Mouse (Mus musculus) limb, embryonic 14.5 days (tissue): Measurements from ENCODE around the gene Alg14. TPM values are rescaled to one million over a fixed set of nuclear protein-coding genes. Genes with fewer than 3 reads are reported as not detected.

ENCODE experiments used
- ATAC-seq: fragments of 200-750 bp; cut with Nextera tagmentation; 2 replicates; pipeline ENCODE4 v1.8.0; 2017; ENCODE audit warnings: low read depth, moderate number of reproducible peaks, moderate TSS enrichment; ENCODE audit not compliant: low FRiP score
- DNase-seq: peaks from one replicate; pipeline ENCODE4 v3.0.0-alpha.2; 2015; ENCODE audit warnings: low spot score
- H3K27ac ChIP-seq: fragments of 300-500 bp; sonication (generic); replicated peaks from 2 replicates; pipeline ENCODE4 v1.5.1; 2014; ENCODE audit warnings: low read depth, mild to moderate bottlenecking, low read length, moderate library complexity, mixed read lengths
- H3K27me3 ChIP-seq: fragments of 300-500 bp; sonication (generic); 2 replicates; pipeline ENCODE4 v1.6.1; 2014; ENCODE audit warnings: low read length, mixed read lengths; ENCODE audit not compliant: control insufficient read depth, insufficient read depth
- H3K36me3 ChIP-seq: fragments of 300-500 bp; sonication (generic); 2 replicates; pipeline ENCODE4 v1.6.1; 2014; ENCODE audit warnings: mild to moderate bottlenecking, low read length, moderate library complexity, mixed read lengths; ENCODE audit not compliant: control insufficient read depth, insufficient read depth
- H3K4me1 ChIP-seq: fragments of 300-500 bp; sonication (generic); 2 replicates; pipeline ENCODE4 v1.6.1; 2014; ENCODE audit warnings: antibody characterized with exemption, low read length, mixed read lengths; ENCODE audit not compliant: control insufficient read depth, insufficient read depth
- H3K4me2 ChIP-seq: fragments of 300-500 bp; sonication (generic); replicated peaks from 2 replicates; pipeline ENCODE4 v1.6.1; 2014; ENCODE audit warnings: low read depth, mild to moderate bottlenecking, low read length, moderate library complexity; ENCODE audit not compliant: severe bottlenecking
- H3K4me3 ChIP-seq: fragments of 300-500 bp; sonication (generic); replicated peaks from 2 replicates; pipeline ENCODE4 v1.5.1; 2014; ENCODE audit warnings: low read length
- H3K9ac ChIP-seq: fragments of 300-500 bp; sonication (generic); 2 replicates; pipeline ENCODE4 v1.6.1; 2014; ENCODE audit warnings: mild to moderate bottlenecking, low read depth, low read length, moderate library complexity; ENCODE audit not compliant: severe bottlenecking
- H3K9me3 ChIP-seq: fragments of 300-500 bp; sonication (generic); 2 replicates; pipeline ENCODE4 v1.6.1; 2016; ENCODE audit warnings: low read length; ENCODE audit not compliant: control insufficient read depth
- POLR2A ChIP-seq: fragments of 200-500 bp; IDR thresholded peaks from 2 replicates; pipeline ENCODE4 v1.8.0; 2012; ENCODE audit warnings: inconsistent platforms, mild to moderate bottlenecking, moderate library complexity, borderline replicate concordance; ENCODE audit not compliant: insufficient read depth, insufficient read length; ENCODE audit errors: extremely low read depth
- WGBS: fragments of 180-500 bp; shearing (Covaris S2); extraction: QIAGEN DNeasy Blood & Tissue Kit; methylation state at CpG from one replicate; pipeline ENCODE4 v1.1.7; 2014; 5-methylcytosine and 5-hydroxymethylcytosine counted together
- polyA plus RNA-seq, 2 experiments: library from polyadenylated mRNA; depleted of rRNA in 1 of 2; stranded (reverse) in 1 of 2; unstranded in 1 of 2; fragments of >200 nt; fragmentation: Nextera tagmentation in 1 of 2; extraction: Ambion mirVana in 1 of 2; gene quantifications; 2 replicates each; pipeline versions ENCODE4 v1.2.1 to v1.2.3; 2012 to 2014

Gene Alg14
- polyA plus RNA-seq, 2 experiments = 23.7 to 47.4 TPM

DNA sequence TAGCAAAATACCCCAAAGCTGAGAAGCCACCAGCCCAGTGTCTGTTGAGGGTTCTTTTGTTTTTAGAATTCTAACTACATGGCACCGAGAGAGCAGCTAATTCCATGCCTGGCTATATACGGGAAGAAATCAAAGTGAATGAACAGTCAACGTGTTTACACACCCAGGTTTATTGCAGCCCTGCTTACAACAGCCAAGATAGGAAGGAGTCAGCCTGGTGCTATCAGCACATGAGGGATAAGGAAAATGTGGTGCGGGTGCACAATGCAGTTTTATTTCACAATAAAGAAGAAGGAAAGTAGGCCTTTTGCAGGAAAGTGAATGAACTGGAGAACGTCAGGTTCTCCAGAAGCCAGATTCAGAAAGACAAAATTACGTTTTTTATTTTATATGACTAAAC, 119.9 kb downstream of the Alg14 start:
- WGBS = 39% methylated on average over 6 of the region's 6 CpGs
- H3K9me3 ChIP-seq = no peaks in the 10 kb centered on the region
- H3K4me1 ChIP-seq = peaks cover 6% of the 10 kb centered on the region; the same call in 1 of the 2 replicates
- no peak overlapping the region for H3K9ac ChIP-seq
- H3K4me2 ChIP-seq = no peak overlapping the region
- TF ChIP-seq POLR2A = no peak
- no peaks in the 10 kb centered on the region for H3K36me3 ChIP-seq
- no peak overlapping the region for H3K27ac ChIP-seq
- ATAC-seq (no peak), DNase-seq (no peak)
- H3K4me3 ChIP-seq = no peak overlapping the region
- no peaks in the 10 kb centered on the region for H3K27me3 ChIP-seq

Other genes starting within 250 kb of the Alg14 start
- gene Rwdd3, start 120.1 kb upstream of the Alg14 start, polyA plus RNA-seq (2012; rRNA removed) = 6.3 and 7.7 TPM in 2 replicates
- gene Rwdd3, start 120.1 kb upstream of the Alg14 start, polyA plus RNA-seq (2014; fragmentation: Nextera tagmentation; extraction: Ambion mirVana) = 7.6 and 8.0 TPM in 2 replicates
- 1.4 and 1.7 TPM in 2 replicates for gene Tmem56, start 8.7 kb upstream of the Alg14 start, polyA plus RNA-seq (2012; rRNA removed)
- 1.6 and 1.8 TPM in 2 replicates for gene Tmem56, start 8.7 kb upstream of the Alg14 start, polyA plus RNA-seq (2014; fragmentation: Nextera tagmentation; extraction: Ambion mirVana)
- gene Cnn3, start 134.7 kb downstream of the Alg14 start, polyA plus RNA-seq (2012; rRNA removed) = 674 and 696 TPM in 2 replicates
- 746 and 782 TPM in 2 replicates for gene Cnn3, start 134.7 kb downstream of the Alg14 start, polyA plus RNA-seq (2014; fragmentation: Nextera tagmentation; extraction: Ambion mirVana)
- gene Slc44a3, start 240.6 kb downstream of the Alg14 start, polyA plus RNA-seq (2012; rRNA removed) = 0.82 and 0.91 TPM in 2 replicates
- gene Slc44a3, start 240.6 kb downstream of the Alg14 start, polyA plus RNA-seq (2014; fragmentation: Nextera tagmentation; extraction: Ambion mirVana) = 1.7 and 2.3 TPM in 2 replicates